Mouse (Mus musculus) hindbrain, embryonic 14.5 days (tissue): ENCODE data around the gene Tent5b. TPM values are rescaled to one million over a fixed set of nuclear protein-coding genes. Genes with fewer than 3 reads are reported as not detected.

Source experiments
- ATAC-seq: fragments of 200-750 bp; cut with Nextera tagmentation; 2 replicates; pipeline ENCODE4 v1.8.0; 2017; ENCODE audit warnings: moderate number of reproducible peaks, mild to moderate bottlenecking, moderate TSS enrichment, moderate library complexity; ENCODE audit not compliant: low FRiP score
- DNase-seq: peaks from one replicate; pipeline ENCODE4 v3.0.0-alpha.2; 2015; ENCODE audit warnings: low spot score
- H3K27ac ChIP-seq: fragments of 300-500 bp; sonication (generic); 2 replicates; pipeline ENCODE4 v1.5.1; 2014; ENCODE audit warnings: mild to moderate bottlenecking, moderate library complexity
- H3K27me3 ChIP-seq: fragments of 300-500 bp; sonication (generic); 2 replicates; pipeline ENCODE4 v1.6.1; 2014; ENCODE audit warnings: mild to moderate bottlenecking, low read length, mixed read lengths; ENCODE audit not compliant: control insufficient read depth, insufficient read depth
- H3K36me3 ChIP-seq: fragments of 300-500 bp; sonication (generic); replicated peaks from 2 replicates; pipeline ENCODE4 v1.6.1; 2014; ENCODE audit not compliant: control insufficient read depth, insufficient read depth
- H3K4me1 ChIP-seq: fragments of 300-500 bp; sonication (generic); replicated peaks from 2 replicates; pipeline ENCODE4 v1.6.1; 2014; ENCODE audit warnings: antibody characterized with exemption, low read length, mixed read lengths; ENCODE audit not compliant: control insufficient read depth, insufficient read depth
- H3K4me2 ChIP-seq: fragments of 300-500 bp; sonication (generic); replicated peaks from 2 replicates; pipeline ENCODE4 v1.6.1; 2014; ENCODE audit warnings: mild to moderate bottlenecking, moderate library complexity
- H3K4me3 ChIP-seq: fragments of 300-500 bp; sonication (generic); replicated peaks from 2 replicates; pipeline ENCODE4 v1.5.1; 2014; ENCODE audit warnings: mild to moderate bottlenecking, low read length
- H3K9ac ChIP-seq: fragments of 300-500 bp; sonication (generic); 2 replicates; pipeline ENCODE4 v1.6.1; 2014
- H3K9me3 ChIP-seq: fragments of 300-500 bp; sonication (generic); 2 replicates; pipeline ENCODE4 v1.6.1; 2016; ENCODE audit warnings: low read length; ENCODE audit not compliant: control insufficient read depth
- WGBS: fragments of 180-500 bp; shearing (Covaris S2); extraction: QIAGEN DNeasy Blood & Tissue Kit; methylation state at CpG from one replicate; pipeline ENCODE4 v1.1.7; 2014; 5-methylcytosine and 5-hydroxymethylcytosine counted together
- polyA plus RNA-seq: library from polyadenylated mRNA; unstranded; fragments of >200 nt; fragmentation: Nextera tagmentation; extraction: Ambion mirVana; gene quantifications from 2 replicates; pipeline ENCODE4 v1.2.1, GENCODE M21; 2014

Gene Tent5b
- polyA plus RNA-seq, 1 experiment from 2014 or later = 0.16 TPM

DNA sequence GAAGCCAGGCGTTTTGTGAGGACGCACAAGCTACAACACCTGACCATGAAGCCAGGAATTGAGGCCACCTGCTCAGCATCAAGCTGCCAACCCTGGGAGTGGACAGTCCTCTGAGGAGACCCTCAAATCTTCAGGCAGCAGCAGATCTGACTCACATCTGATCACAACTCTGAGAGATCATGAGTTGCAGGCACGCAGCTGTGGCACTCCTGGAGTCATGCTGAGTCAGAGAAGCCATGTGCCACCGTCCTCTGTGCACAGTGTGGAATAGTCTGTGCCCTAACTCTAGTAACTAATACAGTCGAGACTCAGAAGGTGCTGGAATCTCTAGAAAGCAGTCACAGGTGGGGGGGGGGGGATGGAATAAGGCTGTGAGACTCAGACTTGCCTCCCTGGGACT, 32.6 kb upstream of the Tent5b start:
- Histone ChIP-seq H3K4me2 (no peak overlapping the region), H3K36me3 (no peaks in the 10 kb centered on the region), H3K9ac (no peak overlapping the region), H3K4me3 (no peak overlapping the region), H3K27ac (no peak overlapping the region), H3K4me1 (no peaks in the 10 kb centered on the region), H3K9me3 (no peaks in the 10 kb centered on the region), H3K27me3 (no peaks in the 10 kb centered on the region)
- no peak for DNase-seq
- 56% methylated on average over 5 of the region's 5 CpGs for WGBS
- ATAC-seq = no peak

GRCm38 (mm10) chr4:133447967-133448366, 32.0 kb upstream of the Tent5b start:
- H3K4me2 ChIP-seq = no peak overlapping the region
- ATAC-seq (no peak), DNase-seq (no peak)
- H3K27ac ChIP-seq = no peak overlapping the region
- no peak overlapping the region for H3K9ac ChIP-seq
- WGBS = 70% methylated on average over 11 of the region's 11 CpGs
- no peaks in the 10 kb centered on the region for H3K9me3 ChIP-seq
- no peaks in the 10 kb centered on the region for H3K4me1 ChIP-seq
- no peaks in the 10 kb centered on the region for H3K36me3 ChIP-seq
- no peaks in the 10 kb centered on the region for H3K27me3 ChIP-seq
- no peak overlapping the region for H3K4me3 ChIP-seq

DNA sequence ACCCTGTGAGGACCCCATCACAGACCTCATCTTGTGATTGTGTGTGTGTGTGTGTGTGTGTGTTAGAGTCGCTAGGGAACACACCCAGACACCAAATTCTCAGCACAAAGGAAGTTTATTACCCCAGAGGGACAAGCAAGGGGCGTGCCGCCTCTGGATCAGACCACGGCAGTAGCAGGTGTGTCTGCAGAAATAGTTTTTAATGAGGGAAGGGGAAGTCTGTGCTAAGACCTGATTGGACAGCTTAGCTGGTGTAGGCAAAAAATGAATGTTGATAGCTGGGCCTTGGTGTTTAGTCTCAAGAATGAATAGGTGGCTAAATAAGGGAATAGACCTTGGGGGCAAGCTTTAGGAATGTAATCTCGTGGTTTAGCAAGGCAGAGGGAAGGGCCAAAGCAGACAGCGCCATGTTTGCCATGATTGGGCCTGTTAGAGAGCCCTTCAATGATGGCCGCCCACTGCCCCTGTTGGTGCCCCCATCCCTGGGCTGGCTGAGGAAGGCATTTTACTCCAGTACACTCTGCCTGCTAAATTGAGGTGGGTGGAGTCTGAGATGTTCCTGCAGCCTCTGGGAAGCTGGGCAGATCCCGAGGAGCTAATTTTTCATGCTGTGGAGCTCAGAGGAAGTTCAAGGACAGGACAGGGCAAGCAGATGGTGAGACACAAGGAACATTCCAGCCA, 31.1 kb upstream of the Tent5b start:
- no peak overlapping the region for H3K27ac ChIP-seq
- no peak overlapping the region for H3K4me2 ChIP-seq
- H3K9ac ChIP-seq = no peak overlapping the region
- H3K36me3 ChIP-seq = no peaks in the 10 kb centered on the region
- no peak for DNase-seq
- no peaks in the 10 kb centered on the region for H3K27me3 ChIP-seq
- no peaks in the 10 kb centered on the region for H3K9me3 ChIP-seq
- ATAC-seq = no peak
- H3K4me1 ChIP-seq = no peaks in the 10 kb centered on the region
- no peak overlapping the region for H3K4me3 ChIP-seq
- WGBS = 67% methylated on average over 8 of the region's 8 CpGs

DNA sequence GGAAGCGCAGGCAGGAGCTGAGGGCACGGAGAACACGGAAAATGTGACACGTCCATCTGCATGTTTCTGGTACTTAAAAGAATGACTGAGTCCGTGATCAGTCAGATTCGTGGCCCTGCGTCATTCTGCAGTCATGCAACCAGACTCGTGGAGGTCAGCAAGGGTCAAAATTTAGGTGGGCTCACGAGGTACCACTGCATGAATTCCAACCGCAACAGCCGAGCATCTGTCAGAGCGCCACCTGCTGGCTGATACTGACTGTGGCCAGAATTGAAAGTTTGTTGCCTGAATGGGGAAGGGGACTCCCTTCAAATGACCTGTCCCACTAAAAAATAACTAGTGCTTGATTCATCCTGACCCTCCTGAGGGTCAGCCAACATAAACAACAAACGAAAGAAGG, 30.2 kb upstream of the Tent5b start:
- peak; percentile 61 for DNase-seq
- Histone ChIP-seq H3K36me3 (no peaks in the 10 kb centered on the region), H3K27me3 (no peaks in the 10 kb centered on the region), H3K9me3 (no peaks in the 10 kb centered on the region), H3K27ac (no peak overlapping the region), H3K9ac (no peak overlapping the region), H3K4me1 (no peaks in the 10 kb centered on the region), H3K4me3 (no peak overlapping the region), H3K4me2 (peak overlapping the region; percentile 23; the same call in 1 of the 2 replicates)
- no peak for ATAC-seq
- 13% methylated on average over 13 of the region's 13 CpGs for WGBS

GRCm38 (mm10) chr4:133451536-133451935, 28.4 kb upstream of the Tent5b start:
- no peak overlapping the region for H3K27ac ChIP-seq
- no peak for ATAC-seq
- WGBS = 11% methylated on average over 10 of the region's 10 CpGs

GRCm38 (mm10) chr4:133452433-133452832, 27.5 kb upstream of the Tent5b start:
- H3K4me1 ChIP-seq = no peaks in the 10 kb centered on the region
- no peaks in the 10 kb centered on the region for H3K27me3 ChIP-seq
- no peak overlapping the region for H3K4me3 ChIP-seq
- H3K36me3 ChIP-seq = no peaks in the 10 kb centered on the region
- no peak overlapping the region for H3K4me2 ChIP-seq
- H3K9ac ChIP-seq = no peak overlapping the region
- WGBS = 74% methylated on average over 7 of the region's 7 CpGs
- no peak overlapping the region for H3K27ac ChIP-seq
- no peaks in the 10 kb centered on the region for H3K9me3 ChIP-seq
- ATAC-seq (no peak), DNase-seq (no peak)

More at GRCm38 (mm10) chr4:133451536-133451935, 28.4 kb upstream of the Tent5b start:
- Histone ChIP-seq H3K4me3 (no peak overlapping the region), H3K27me3 (no peaks in the 10 kb centered on the region), H3K4me1 (no peaks in the 10 kb centered on the region), H3K4me2 (no peak overlapping the region), H3K9me3 (no peaks in the 10 kb centered on the region), H3K36me3 (no peaks in the 10 kb centered on the region), H3K9ac (no peak overlapping the region)
- peak; percentile 96 for DNase-seq

DNA sequence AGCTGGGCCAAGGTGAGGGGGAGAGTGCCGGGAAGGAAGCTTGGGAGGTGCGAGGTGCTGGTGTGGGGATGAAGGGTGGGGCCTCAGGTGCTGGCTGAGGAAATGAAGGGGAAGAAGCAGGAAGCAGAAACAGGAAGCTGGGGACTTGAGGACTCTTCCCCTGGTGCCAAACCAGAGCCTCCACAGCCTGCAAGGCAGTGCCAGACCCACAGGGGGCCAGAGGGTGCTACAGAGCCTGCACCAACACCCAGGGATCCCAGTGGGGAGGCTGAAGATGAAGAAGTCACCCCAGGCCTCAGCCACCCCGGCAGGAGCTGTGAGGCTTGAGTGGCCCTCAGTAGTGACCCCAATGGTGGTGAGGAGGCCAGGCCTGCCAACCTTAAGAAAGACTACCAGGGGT, 21.9 kb upstream of the Tent5b start:
- ATAC-seq (no peak), DNase-seq (no peak)
- Histone ChIP-seq H3K9me3 (no peaks in the 10 kb centered on the region), H3K4me2 (no peak overlapping the region), H3K4me1 (no peaks in the 10 kb centered on the region), H3K4me3 (no peak overlapping the region), H3K27ac (no peak overlapping the region), H3K9ac (no peak overlapping the region), H3K27me3 (no peaks in the 10 kb centered on the region), H3K36me3 (no peaks in the 10 kb centered on the region)
- WGBS = 72% methylated on average over 3 of the region's 3 CpGs

- 86% methylated on average over 1 of the region's 1 CpGs for WGBS
- Histone ChIP-seq H3K27ac (no peak overlapping the region), H3K4me3 (no peak overlapping the region), H3K27me3 (no peaks in the 10 kb centered on the region), H3K9ac (no peak overlapping the region), H3K9me3 (no peaks in the 10 kb centered on the region), H3K4me1 (no peaks in the 10 kb centered on the region), H3K36me3 (no peaks in the 10 kb centered on the region), H3K4me2 (no peak overlapping the region)
- DNase-seq (no peak), ATAC-seq (no peak)
Observed at GRCm38 (mm10) chr4:133460006-133460405, 19.9 kb upstream of the Tent5b start.

- Histone ChIP-seq H3K4me3 (no peak overlapping the region), H3K9me3 (no peaks in the 10 kb centered on the region), H3K4me1 (no peaks in the 10 kb centered on the region), H3K27ac (no peak overlapping the region), H3K36me3 (no peaks in the 10 kb centered on the region), H3K9ac (no peak overlapping the region), H3K4me2 (no peak overlapping the region), H3K27me3 (no peaks in the 10 kb centered on the region)
- no peak for DNase-seq
- no peak for ATAC-seq
- 49% methylated on average over 5 of the region's 5 CpGs for WGBS
Observed at GRCm38 (mm10) chr4:133460796-133461325, 19.1 kb upstream of the Tent5b start.

GRCm38 (mm10) chr4:133461362-133461761, 18.6 kb upstream of the Tent5b start:
- DNase-seq = no peak
- 72% methylated on average over 4 of the region's 4 CpGs for WGBS
- no peaks in the 10 kb centered on the region for H3K9me3 ChIP-seq
- no peak overlapping the region for H3K27ac ChIP-seq
- no peaks in the 10 kb centered on the region for H3K27me3 ChIP-seq
- no peaks in the 10 kb centered on the region for H3K36me3 ChIP-seq
- H3K4me1 ChIP-seq = no peaks in the 10 kb centered on the region
- H3K4me2 ChIP-seq = no peak overlapping the region
- no peak overlapping the region for H3K9ac ChIP-seq
- no peak overlapping the region for H3K4me3 ChIP-seq
- ATAC-seq = no peak
